Mouse (Mus musculus) liver, embryonic 14.5 days (tissue): ENCODE measurements around the gene Id3.

Experiments used
- CTCF ChIP-seq: IDR thresholded peaks from 2 replicates; pipeline ENCODE4 v1.5.1; 2016; ENCODE audit warnings: antibody characterized with exemption, low read depth, control low read depth
- EP300 ChIP-seq: IDR thresholded peaks from 2 replicates; pipeline ENCODE4 v1.6.1; 2016; ENCODE audit warnings: antibody characterized with exemption, low read depth

DNA sequence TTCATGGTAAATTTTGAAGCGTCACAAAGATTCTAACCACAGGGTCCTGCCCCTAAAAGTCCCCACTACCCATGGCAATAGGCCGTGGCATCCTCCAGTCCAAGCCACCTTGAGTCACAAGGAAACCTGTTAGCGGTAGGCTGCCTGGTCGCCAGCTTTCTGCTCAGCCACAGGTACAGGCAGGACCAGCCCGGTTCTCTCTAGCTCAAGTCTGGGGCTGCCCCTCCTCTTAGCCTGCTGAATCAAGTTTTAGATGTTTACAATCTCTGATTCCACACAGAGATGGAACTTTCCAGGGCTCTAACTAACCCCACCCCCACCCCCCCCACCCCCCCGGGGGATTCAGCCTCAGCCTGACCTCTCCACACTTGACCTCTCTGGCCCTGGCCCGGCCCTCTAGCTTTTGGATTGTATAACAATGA is 36.4 kb upstream of the Id3 start:
- TF ChIP-seq CTCF (no peak), EP300 (no peak)
